Mouse (Mus musculus) cerebellum, adult (tissue): Measurements from ENCODE around the gene Cdan1.

Experiments
- ATAC-seq: cut with Nextera tagmentation; 2 replicates; pipeline ENCODE4 v1.9.2; 2017; ENCODE audit warnings: mild to moderate bottlenecking, moderate library complexity, mixed read lengths; ENCODE audit not compliant: insufficient number of reproducible peaks, low FRiP score, low TSS enrichment

Gene Cdan1

DNA sequence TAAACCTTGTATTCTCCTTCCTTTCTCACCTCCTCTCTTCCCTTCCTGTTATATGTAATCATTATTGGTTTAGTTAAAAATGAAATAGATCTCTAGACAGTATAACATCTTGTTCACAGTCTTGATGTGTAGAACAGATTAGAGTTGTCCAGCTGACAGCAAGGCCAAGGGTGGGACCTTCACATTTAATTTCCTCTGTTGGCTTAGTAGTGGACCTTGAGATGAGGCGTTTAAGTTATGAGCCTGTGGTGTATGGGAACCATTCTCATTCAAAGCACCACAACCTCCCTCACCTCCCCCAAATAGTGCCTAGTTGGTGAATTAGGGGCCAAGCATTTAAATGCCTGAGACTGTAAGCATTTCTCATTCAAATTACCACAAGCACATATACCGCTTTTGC is 182.5 kb downstream of the Cdan1 start:
- ATAC-seq = no peak
